Mouse (Mus musculus): ENCODE measurements at regions not wholly inside any gene's neighbourhood (a gene's known extent, or its start where the extent isn't known, plus 50 kb on each side); places are given as distances from the start of the nearest gene placed in this dataset.

DNA sequence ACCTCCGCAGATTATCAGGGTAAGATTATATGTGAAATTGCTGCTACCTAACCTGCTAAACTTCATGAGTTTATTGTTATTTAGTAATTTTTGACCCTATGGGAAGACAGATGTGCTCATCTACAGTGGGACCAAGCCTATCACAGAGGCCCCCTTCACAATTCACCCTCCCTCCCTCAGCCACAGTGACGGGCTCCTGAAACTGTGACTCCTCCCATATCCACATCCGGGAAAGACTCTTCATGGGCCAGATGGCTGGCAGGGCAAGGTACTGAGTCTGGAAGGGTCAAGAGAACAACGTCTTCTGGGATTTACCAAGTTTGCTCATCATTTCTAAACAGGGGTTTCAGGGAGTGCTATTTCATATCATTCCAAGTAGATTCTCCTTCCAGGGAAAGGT is 84.1 kb upstream of the Irs2 start:
- no peak for DNase-seq

DNA sequence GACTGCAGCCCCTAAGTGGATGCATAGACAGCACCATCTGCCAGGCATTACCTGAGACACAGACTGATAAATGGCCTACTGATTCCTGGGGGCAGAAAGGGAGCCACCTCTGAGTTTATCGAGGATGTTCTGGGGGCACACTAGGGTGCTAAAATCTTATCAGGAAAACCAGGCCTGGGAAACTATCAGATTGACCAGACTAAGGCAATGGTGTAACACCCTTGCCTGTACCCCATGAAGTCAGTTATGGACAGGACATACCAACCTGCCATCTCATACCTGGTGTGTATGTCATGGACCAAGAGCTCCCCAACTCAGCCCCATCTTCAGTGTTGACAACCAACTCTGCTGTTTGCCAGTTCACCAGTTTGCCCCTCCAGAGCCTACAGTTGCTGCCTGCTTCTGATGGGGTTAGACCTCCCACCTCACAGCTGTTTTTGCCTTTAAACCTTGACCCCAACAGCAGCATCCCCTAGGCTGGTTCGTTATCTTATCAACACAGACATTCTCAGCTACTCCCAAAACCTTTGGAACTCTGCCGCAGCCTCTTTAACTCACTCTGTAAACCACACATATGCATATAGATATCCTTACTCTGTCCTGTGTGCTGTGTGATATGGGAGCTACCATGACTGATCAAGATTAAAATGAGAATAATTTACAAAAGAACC is 83.6 kb upstream of the Irs2 start:
- DNase-seq, result no peak

DNA sequence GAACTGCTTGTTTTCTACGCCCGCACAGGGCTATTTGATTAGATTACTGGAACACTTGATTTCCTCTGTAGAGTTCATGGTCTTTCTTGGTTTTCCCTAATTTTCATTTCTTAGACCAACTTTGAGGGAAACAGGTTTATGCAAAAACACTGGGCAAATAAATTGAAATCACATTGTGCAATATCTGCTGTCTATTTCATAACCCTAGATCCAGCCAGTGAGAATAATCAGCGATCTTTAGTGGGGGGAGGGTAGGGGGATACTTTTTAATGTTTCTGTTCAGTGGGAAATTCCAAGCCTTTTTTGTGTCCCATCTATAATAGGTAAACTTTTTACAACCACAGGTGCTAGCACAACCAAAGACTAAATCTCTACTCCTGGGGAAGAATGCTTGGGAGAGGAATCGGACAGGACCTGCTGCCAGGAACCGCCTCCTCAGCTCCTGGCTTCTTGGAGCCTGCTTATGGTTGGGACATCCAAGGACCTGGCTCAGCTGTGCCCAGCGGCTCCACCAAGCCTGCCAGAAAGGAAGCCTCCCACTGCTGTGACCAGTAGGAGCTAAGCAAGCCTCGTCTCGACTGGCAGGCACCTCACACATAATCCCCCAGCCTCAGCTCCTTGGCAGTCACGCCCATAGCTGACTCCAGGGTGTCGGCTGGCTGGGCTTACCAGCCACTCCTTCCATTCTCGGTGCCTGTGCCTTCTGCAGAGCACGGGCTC is 80.8 kb upstream of the Irs2 start:
- peak; percentile 76 to 83 for DNase-seq

GRCm38 (mm10) chr8:11085244-11085643 is 77.0 kb upstream of the Irs2 start:
- peak; percentile 69 to 83 for DNase-seq

DNA sequence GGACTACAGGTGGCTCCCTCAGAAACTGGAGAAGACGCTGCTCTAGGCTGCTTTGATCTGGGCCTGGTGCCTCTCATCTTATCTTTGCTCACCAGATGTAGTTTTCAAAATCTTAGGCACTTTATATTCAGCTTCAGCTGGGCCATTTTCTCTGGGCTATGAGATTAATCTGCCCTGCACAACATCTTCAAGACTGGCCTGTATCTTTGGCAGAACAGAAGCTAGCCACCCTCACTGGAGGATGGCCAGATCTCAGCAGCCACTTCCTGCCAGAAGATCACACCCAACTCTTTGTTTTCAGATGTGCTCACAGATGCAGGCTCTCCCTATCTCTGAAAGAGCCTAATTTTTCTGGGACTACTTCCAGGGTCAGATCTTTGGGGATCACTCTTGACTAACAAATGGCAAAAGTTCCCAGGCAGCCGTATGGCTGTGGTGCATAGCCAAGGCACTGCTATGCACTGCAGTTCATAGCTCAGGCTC is 75.8 kb upstream of the Irs2 start:
- peak; percentile 72 to 84 for DNase-seq

DNA sequence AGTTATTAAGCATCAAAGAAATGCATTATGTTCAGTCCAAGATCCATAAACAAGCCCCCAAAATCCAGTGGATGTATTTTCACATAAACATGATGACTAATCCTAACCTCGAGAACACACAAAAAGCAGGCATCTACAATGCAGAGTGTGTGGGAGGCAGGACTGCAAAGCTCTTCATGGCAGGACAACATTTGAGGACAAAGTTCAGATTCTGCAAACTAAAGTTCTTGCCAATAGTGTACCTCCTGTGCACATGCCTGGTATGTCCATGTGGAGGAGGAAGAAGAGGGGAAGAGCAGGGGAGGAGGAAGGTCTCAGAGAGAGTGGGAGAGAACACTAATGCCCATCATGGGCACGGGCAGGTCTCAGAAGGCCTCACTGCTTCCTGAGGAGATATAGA is 72.6 kb upstream of the Irs2 start:
- no peak for DNase-seq

DNA sequence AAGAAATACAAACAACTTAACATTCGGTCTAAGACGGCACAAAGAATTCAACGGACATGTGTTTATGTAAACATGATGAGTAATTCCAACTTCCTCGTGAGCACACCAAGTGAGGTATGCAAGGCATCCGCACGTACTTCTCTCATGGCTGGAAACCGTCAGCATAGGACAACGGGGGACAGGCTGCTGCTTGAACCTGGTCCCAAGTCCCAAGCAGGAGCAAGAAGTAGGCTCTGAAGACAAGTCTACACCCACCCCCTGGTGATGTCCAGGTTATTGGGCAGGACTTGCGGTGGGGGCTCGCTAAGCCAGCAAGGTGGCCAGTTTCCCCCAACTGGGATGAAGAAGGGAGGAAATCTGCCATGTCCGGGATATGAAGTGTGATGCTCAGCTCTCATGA is 71.5 kb upstream of the Irs2 start:
- no peak for DNase-seq

DNA sequence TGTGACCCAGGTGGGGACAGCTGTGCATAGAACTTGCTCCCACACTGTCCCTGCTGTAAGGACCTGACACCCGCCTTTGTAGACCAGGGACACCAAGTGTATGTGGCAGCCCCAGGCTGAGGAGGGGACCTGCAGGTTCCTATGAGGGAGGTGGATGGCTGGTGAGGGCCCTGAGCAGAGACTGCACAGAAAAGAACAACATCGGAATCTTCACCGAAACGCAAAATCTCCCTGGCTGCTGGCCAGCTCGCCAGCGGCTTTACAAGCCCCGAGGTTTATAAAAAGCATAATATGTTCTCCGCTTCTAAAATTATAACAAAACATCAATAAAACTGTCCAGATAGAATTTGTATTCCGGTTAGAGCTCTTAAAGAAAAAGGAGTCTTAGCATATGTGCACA is 68.9 kb upstream of the Irs2 start:
- DNase-seq, result peak in 1 of 2 experiments; percentile 33

- DNase-seq, result no peak
These were observed 62.9 kb upstream of the Irs2 start for GRCm38 (mm10) chr8:11071162-11071561.

DNA sequence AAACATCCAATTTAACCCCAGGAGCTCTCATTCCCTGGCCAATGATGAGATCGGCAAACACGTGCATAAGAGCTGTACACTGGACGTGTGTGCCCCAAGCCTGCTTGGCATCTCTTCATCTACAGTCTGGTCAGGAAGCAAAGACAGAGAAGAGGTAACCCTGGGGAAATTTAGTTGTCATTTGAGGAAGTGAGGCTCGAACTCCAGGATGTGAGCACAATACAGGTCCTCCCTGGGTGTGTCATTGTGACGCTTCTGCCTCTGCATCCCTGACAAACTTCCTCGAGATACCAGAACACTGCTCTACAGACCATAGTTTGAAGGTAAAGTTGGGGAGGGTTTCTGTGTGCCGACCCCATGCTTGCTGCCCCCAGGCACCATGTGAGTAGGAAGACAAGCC is 59.2 kb upstream of the Irs2 start:
- no peak for DNase-seq

DNA sequence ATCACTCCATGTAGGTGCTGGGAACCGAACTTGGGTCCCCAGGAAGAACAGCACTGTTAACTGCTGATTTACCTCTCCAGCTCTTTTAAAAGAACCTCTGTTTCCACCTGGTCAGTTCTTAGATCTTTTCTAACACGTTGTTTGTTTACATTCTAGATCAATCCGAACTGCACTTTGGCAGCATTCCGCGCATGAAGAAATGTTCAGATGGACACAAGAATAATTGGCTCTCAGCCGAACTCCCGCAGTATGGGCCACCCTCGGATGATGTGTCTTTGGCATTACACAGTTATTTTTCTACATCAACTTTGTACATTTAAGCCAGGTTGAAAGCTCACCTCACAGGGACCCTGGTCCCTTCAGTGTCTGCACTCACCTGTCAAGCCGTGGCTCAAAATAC is 57.7 kb upstream of the Irs2 start:
- DNase-seq, result no peak

GRCm38 (mm10) chr8:11065303-11065702 is 57.0 kb upstream of the Irs2 start:
- no peak for DNase-seq

DNA sequence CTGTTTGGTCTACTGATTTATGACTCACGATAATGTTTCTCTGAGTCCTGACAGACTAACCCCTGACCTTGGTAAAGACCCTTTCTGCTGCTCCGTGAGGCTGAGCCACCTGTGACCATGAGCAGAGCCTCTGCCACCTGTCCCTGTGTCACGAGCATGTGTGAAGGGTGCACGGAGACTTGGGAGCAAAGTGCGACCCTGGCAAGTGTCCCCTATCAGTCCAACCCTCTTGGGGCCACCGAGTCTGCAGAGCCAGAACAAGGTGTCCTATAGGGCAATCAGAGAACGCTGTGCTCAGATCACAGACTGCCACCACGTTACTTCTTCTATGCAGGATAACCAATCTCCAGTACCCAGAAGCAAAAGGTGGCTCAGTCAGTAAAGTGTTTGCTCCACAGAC is 54.8 kb upstream of the Irs2 start:
- no peak for DNase-seq

- no peak for DNase-seq
These were observed 54.2 kb upstream of the Irs2 start for GRCm38 (mm10) chr8:11062348-11062946.

DNA sequence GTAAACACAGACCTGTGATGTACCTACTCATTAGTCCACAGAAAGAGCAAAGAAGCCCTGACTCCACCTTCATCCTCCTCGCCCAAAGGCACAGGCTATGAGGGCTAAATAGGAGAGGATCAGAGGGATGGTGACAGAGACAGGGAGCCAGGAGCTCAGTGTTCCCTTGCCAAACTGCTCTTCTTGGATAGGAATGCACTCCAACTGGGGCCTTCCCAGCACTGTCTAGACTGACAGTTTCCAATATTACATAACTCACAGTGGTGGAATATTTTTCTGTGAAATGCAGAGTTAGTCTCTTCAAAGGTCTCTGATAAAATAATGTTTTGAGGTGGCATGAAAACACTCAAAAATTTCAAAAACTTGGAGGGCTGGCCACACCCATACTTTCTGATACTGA is 53.5 kb upstream of the Irs2 start:
- DNase-seq, result peak in 1 of 2 experiments; percentile 17

DNA sequence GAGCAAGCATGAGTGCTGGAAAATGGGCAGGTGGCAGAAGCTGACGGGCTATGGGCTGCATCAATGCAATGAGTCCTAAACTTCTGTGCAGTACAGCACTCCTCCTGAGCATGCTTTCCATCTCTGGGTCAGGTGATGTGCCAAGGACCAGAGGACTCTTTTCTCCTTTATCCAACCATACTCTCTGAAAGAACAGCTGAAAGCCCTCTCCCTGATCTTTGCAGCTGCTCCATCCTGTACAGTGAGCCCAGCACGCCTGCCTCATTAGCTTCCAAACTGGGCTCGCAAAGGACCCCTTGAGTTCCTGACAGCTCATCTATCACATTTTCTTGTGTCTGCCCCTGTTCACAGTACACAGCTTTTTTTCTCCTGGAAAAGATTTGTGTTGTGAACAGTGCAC is 52.3 kb upstream of the Irs2 start:
- DNase-seq, result no peak

DNA sequence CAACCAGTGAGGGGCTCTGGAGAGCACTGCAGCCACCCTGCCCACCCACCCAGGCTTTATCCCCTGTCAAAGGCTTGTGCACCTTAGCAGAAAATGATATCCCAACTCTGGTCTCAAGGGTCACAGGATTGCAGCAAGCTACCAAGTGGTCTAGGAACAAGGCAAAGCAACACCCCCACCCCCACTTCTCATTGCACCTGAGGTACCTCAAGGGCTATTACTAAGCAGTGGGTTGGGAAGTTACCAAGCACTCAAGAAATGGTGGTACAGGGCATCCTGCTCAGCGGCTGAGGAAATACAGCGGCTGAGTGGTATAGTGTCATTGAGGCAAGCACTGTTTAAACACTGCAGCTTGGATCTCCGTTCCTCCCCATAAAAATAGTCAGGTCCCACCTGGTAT is 50.1 kb upstream of the Irs2 start:
- DNase-seq, result no peak
